Mouse (Mus musculus) CH12.LX (cell line): ENCODE data around the gene 6030468B19Rik.

Experiments used
- BHLHE40 ChIP-seq: IDR thresholded peaks from 2 replicates; pipeline ENCODE4 v1.6.1; 2011; ENCODE audit warnings: mild to moderate bottlenecking, low read depth, low read length, improper control_type of control experiment
- CTCF ChIP-seq, 2 experiments: IDR thresholded peaks in 1 of 2; conservative IDR thresholded peaks in 1 of 2; 2 replicates each; pipeline ENCODE4 v1.5.1; 2011 to 2012; ENCODE audit warnings: low read depth in 2 of 2, low read length in 2 of 2, improper control_type of control experiment in 1 of 2, inconsistent platforms in 1 of 2, mild to moderate bottlenecking in 1 of 2, moderate library complexity in 1 of 2
- E2F4 ChIP-seq: IDR thresholded peaks from 2 replicates; pipeline ENCODE4 v1.6.1; 2011; ENCODE audit warnings: low read depth, low read length, improper control_type of control experiment; ENCODE audit not compliant: insufficient replicate concordance
- EP300 ChIP-seq: IDR thresholded peaks from 2 replicates; pipeline ENCODE4 v1.6.1; 2011; ENCODE audit warnings: low read length, improper control_type of control experiment
- MAZ ChIP-seq: IDR thresholded peaks from 2 replicates; pipeline ENCODE4 v1.6.1; 2012; ENCODE audit warnings: low read depth, mild to moderate bottlenecking, inconsistent platforms, low read length, improper control_type of control experiment, moderate library complexity
- MEF2A ChIP-seq: IDR thresholded peaks from 2 replicates; pipeline ENCODE4 v1.6.1; 2014; ENCODE audit warnings: low read depth, mild to moderate bottlenecking, inconsistent platforms, low read length, improper control_type of control experiment, borderline replicate concordance
- MXI1 ChIP-seq: IDR thresholded peaks from 2 replicates; pipeline ENCODE4 v1.6.1; 2011; ENCODE audit warnings: mild to moderate bottlenecking, low read depth, low read length, improper control_type of control experiment
- PAX5 ChIP-seq: IDR thresholded peaks from 2 replicates; pipeline ENCODE4 v1.6.1; 2012; ENCODE audit warnings: low read length, inconsistent platforms, mixed read lengths
- USF1 ChIP-seq: IDR thresholded peaks from 2 replicates; pipeline ENCODE4 v1.6.1; 2014; ENCODE audit warnings: low read depth, mild to moderate bottlenecking, inconsistent platforms, low read length, improper control_type of control experiment
- ZNF384 ChIP-seq: IDR thresholded peaks from 2 replicates; pipeline ENCODE4 v1.6.1; 2012; ENCODE audit warnings: low read depth, low read length, improper control_type of control experiment, inconsistent platforms

DNA sequence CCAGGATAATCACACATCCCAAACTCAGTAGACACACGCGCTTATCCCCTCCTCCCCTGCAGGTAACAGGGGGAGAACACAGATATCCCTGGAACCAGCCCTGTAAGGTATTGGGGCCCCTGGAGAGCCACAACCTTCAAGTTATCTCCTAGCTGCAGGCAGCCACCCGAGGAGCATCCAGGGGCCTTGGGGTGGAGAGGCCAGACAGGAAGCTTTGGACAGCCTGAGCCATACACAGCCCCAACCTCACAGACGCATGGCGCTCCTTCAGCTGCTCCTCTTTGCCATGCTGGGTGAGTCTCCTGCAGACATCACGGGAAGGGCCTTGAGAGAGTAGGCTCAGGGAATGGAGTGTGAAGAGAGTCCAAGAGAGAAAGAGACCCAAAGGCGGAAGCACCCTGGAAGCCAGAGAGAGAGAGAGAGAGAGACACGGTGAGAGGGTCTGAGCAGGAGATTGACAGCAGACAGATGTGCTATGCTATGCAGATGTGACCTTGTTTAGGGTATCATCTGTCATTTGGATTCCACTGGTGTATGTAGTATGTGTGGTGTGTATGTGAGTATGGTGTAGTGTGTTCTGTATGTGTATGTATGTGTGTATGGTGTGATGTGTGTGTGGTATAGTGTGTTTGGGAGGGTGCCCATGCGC is at the start of gene 6030468B19Rik:
- no peak for TF ChIP-seq PAX5
- TF ChIP-seq MAZ: no peak
- no peak for TF ChIP-seq ZNF384
- TF ChIP-seq USF1: no peak
- TF ChIP-seq BHLHE40: no peak
- no peak for TF ChIP-seq E2F4
- no peak for TF ChIP-seq MEF2A
- TF ChIP-seq MXI1: no peak
- no peak for TF ChIP-seq EP300
- TF ChIP-seq CTCF (conservative IDR thresholded peaks at IDR 0.05 in 1 of 2, IDR thresholded peaks at IDR 0.05 in 1 of 2; ENCODE audit: low read depth in 2 of 2, low read length in 2 of 2): no peak
